Comparison of ENCODE assay signal across 8 mouse cellular contexts in genomic region chr2:173253761-173254662, GRCm38 (mm10). TPM values are rescaled to one million over a fixed set of nuclear protein-coding genes. Genes with fewer than 3 reads are reported as not detected.
DNase-seq lines count a peak whose midpoint lies in the region; ATAC-seq and TF ChIP-seq lines count a peak whose summit lies in the region.

No protein-coding gene starts in this region.

- H3K27me3 ChIP-seq in E14TG2a.4 (ENCODE audit: insufficient read depth, low read length) = no peaks in the 10 kb centered on the region
- no peaks in the 10 kb centered on the region for H3K27me3 ChIP-seq in hindbrain, embryonic 14.5 days (ENCODE audit: control insufficient read depth, insufficient read depth, low read length)
- H3K27me3 ChIP-seq in limb, embryonic 11.5 days (ENCODE audit: control insufficient read depth, insufficient read depth, low read length) = no peaks in the 10 kb centered on the region
- no peaks in the 10 kb centered on the region; the same call in 1 of the 2 replicates for H3K27me3 ChIP-seq in liver, embryonic 11.5 days (replicated peaks; ENCODE audit: control insufficient read depth, insufficient read depth, low read length)

- H3K9ac ChIP-seq in hindbrain, embryonic 14.5 days = peak overlapping the region; percentile 25
- peak overlapping the region; percentile 13; the same call in 1 of the 2 replicates for H3K9ac ChIP-seq in limb, embryonic 11.5 days (ENCODE audit: low read length)
- no peak overlapping the region for H3K9ac ChIP-seq in liver, embryonic 11.5 days (ENCODE audit: low read depth, low read length)

- H3K36me3 ChIP-seq in E14TG2a.4 (ENCODE audit: insufficient read depth, low read length) = peaks cover 24% of the 10 kb centered on the region
- no peaks in the 10 kb centered on the region for H3K36me3 ChIP-seq in hindbrain, embryonic 14.5 days (replicated peaks; ENCODE audit: control insufficient read depth, insufficient read depth)
- H3K36me3 ChIP-seq in limb, embryonic 11.5 days (ENCODE audit: control insufficient read depth, insufficient read depth, low read length) = no peaks in the 10 kb centered on the region
- no peaks in the 10 kb centered on the region for H3K36me3 ChIP-seq in liver, embryonic 11.5 days (ENCODE audit: control insufficient read depth, insufficient read depth, low read length)

- ATAC-seq in hindbrain, embryonic 14.5 days (ENCODE audit: low FRiP score) = no peak
- ATAC-seq in limb, embryonic 11.5 days (ENCODE audit: insufficient number of reproducible peaks, low FRiP score, low TSS enrichment, low read depth) = peak; percentile 28; the same call in 1 of the 2 replicates
- no peak; the same call in 1 of the 2 replicates for ATAC-seq in liver, embryonic 11.5 days (replicated peaks; ENCODE audit: low FRiP score)

- H3K4me3 ChIP-seq in E14TG2a.4 (replicated peaks; ENCODE audit: low read length) = peak overlapping the region; percentile 26; the same call in 1 of the 2 replicates
- H3K4me3 ChIP-seq in hindbrain, embryonic 14.5 days (replicated peaks; ENCODE audit: low read length) = no peak overlapping the region
- H3K4me3 ChIP-seq in limb, embryonic 11.5 days (ENCODE audit: low read depth, low read length) = 0 out of 2 replicates have a peak overlapping the region, but pooled peaks have one; percentile 1
- no peak overlapping the region for H3K4me3 ChIP-seq in liver, embryonic 11.5 days (ENCODE audit: low read depth, low read length)

- DNase-seq in embryo, embryonic 10.5 days (ENCODE audit: low spot score) = peak; percentile 70
- peak; percentile 57 for DNase-seq in hindbrain, embryonic 14.5 days (ENCODE audit: low spot score)
- DNase-seq in limb, embryonic 11.5 days (ENCODE audit: low spot score) = peak; percentile 75
- DNase-seq in liver = no peak
- DNase-seq in urinary bladder, postnatal 10 days (ENCODE audit: low spot score) = no peak
- DNase-seq in liver, embryonic 11.5 days (ENCODE audit: low spot score) = no peak
- DNase-seq in gastrocnemius, adult 18-20 months (ENCODE audit: low spot score) = no peak

- H3K27ac ChIP-seq in hindbrain, embryonic 14.5 days = peak overlapping the region; percentile 62
- H3K27ac ChIP-seq in limb, embryonic 11.5 days (replicated peaks; ENCODE audit: low read depth, low read length) = peak overlapping the region; percentile 89
- no peak overlapping the region; the same call in 1 of the 2 replicates for H3K27ac ChIP-seq in liver, embryonic 11.5 days (ENCODE audit: low read depth, low read length)

- 10% methylated on average over 26 of the region's 26 CpGs for WGBS in hindbrain, embryonic 14.5 days
- WGBS in limb, embryonic 11.5 days = 10% methylated on average over 26 of the region's 26 CpGs
- 50% methylated on average over 26 of the region's 26 CpGs for WGBS in liver, embryonic 11.5 days

- H3K4me2 ChIP-seq in hindbrain, embryonic 14.5 days (replicated peaks) = peak overlapping the region; percentile 26
- peak overlapping the region; percentile 39 for H3K4me2 ChIP-seq in limb, embryonic 11.5 days (ENCODE audit: low read depth, severe bottlenecking)
- H3K4me2 ChIP-seq in liver, embryonic 11.5 days = no peak overlapping the region

- H3K9me3 ChIP-seq in E14TG2a.4 (ENCODE audit: low read length) = peaks cover 5% of the 10 kb centered on the region
- no peaks in the 10 kb centered on the region for H3K9me3 ChIP-seq in hindbrain, embryonic 14.5 days (ENCODE audit: control insufficient read depth, low read length)
- no peaks in the 10 kb centered on the region for H3K9me3 ChIP-seq in limb, embryonic 11.5 days (ENCODE audit: control insufficient read depth, low read length)
- H3K9me3 ChIP-seq in liver, embryonic 11.5 days (ENCODE audit: control insufficient read depth, low read length) = no peaks in the 10 kb centered on the region

- TF ChIP-seq CTCF in E14TG2a.4 (conservative IDR thresholded peaks at IDR 0.05; ENCODE audit: low read length) = no peak

- peaks cover 96% of the 10 kb centered on the region for H3K4me1 ChIP-seq in E14TG2a.4 (replicated peaks; ENCODE audit: low read depth, low read length)
- H3K4me1 ChIP-seq in hindbrain, embryonic 14.5 days (replicated peaks; ENCODE audit: control insufficient read depth, insufficient read depth, low read length) = peaks cover 98% of the 10 kb centered on the region
- H3K4me1 ChIP-seq in limb, embryonic 11.5 days (ENCODE audit: control insufficient read depth, insufficient read depth, low read length) = peaks cover 70% of the 10 kb centered on the region
- peaks cover 8% of the 10 kb centered on the region; the same call in 1 of the 2 replicates for H3K4me1 ChIP-seq in liver, embryonic 11.5 days (replicated peaks; ENCODE audit: control insufficient read depth, insufficient read depth, low read length)

RNA-seq across cellular contexts. Expression of gene Pmepa1, which starts 22.3 kb away (rescaled TPM):
- 5.3 and 5.4 TPM in 2 replicates for polyA plus RNA-seq in hindbrain, embryonic 14.5 days (2014; fragmentation: Nextera tagmentation; extraction: Ambion mirVana)
- 2.5 and 2.6 TPM in 2 replicates for polyA plus RNA-seq in limb, embryonic 11.5 days (2014; fragmentation: Nextera tagmentation; extraction: Ambion mirVana)
- 0.95 and 1.2 TPM in 2 replicates for polyA plus RNA-seq in liver, embryonic 11.5 days (2014; fragmentation: Nextera tagmentation; extraction: Ambion mirVana)
- 10 to 100 TPM; 17.2 to 31.9 TPM for total RNA-seq in gastrocnemius, adult 18-20 months (2021)

RNA-seq across cellular contexts. Expression of gene Zbp1, which starts 35.3 kb away (rescaled TPM):
- 0.27 TPM in 1 of 2 replicates, not detected in the other for polyA plus RNA-seq in hindbrain, embryonic 14.5 days (2014; fragmentation: Nextera tagmentation; extraction: Ambion mirVana)
- not detected in 2 replicates for polyA plus RNA-seq in limb, embryonic 11.5 days (2014; fragmentation: Nextera tagmentation; extraction: Ambion mirVana)
- polyA plus RNA-seq in liver, embryonic 11.5 days (2014; fragmentation: Nextera tagmentation; extraction: Ambion mirVana) = not detected in 2 replicates
- under 1 TPM in 1 of 2 experiments, not detected in 1; 0.47 TPM for total RNA-seq in gastrocnemius, adult 18-20 months (2021)

Comparison
In these comparisons a context has a peak if more than half of its experiments do, and no peak if none do; other contexts are left out.
1. H3K4me3 ChIP-seq: peak in E14TG2a.4 (single experiment) and limb, embryonic 11.5 days (single experiment); none in hindbrain, embryonic 14.5 days (single experiment) and liver, embryonic 11.5 days (single experiment).
2. DNase-seq: peak in embryo, embryonic 10.5 days (single experiment), hindbrain, embryonic 14.5 days (single experiment) and limb, embryonic 11.5 days (single experiment); none in liver (single experiment), urinary bladder, postnatal 10 days (single experiment), liver, embryonic 11.5 days (single experiment) and gastrocnemius, adult 18-20 months (single experiment).